ENCODE assay signal across 1 mouse cellular context in the genomic region with DNA sequence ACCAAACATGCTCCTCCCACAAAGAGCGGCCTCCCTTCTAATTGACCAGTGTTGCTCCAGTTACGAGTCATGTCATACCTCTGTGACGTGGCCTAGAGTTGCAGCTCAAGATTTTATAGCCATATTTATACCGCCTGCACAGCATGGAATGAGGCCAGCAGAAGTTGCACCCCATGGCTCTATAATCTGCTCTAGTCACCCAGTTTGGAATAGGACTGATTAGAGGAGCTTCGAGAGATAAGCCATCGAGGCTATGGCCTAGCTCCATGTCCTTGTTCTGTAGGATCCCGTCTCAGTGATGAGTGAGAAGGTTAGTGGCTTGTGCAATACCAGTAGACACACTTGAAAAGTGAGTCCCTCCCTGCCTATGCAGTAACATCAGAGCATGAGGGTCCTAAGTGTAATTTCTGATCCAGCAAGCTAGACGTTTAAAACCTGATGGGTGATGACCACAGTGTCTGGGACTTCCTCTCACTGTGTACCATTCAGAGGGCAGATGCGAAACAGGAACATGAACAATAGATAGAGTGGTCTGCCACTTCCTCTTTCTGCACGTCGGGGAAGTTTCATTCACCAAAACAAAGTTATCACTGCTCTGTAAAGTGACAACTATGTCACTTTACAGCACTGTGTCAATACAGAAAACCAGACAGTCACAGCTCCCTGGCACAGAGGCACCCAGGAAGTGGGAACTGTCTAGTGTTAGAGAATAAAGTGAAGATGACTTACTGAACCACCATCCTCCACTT.
A peak's percentile ranks its signal among the peaks of the same experiment; 100 is the strongest.
TF ChIP-seq lines count a peak whose summit lies in the region.

No protein-coding gene starts in this region.

TF ChIP-seq in MEL, 35 proteins besides CTCF, POLR2A, EP300 and RAD21 (continued from another document):
- TF ChIP-seq UBTF (IDR thresholded peaks at IDR 0.05; ENCODE audit: borderline replicate concordance, insufficient read depth, low read depth, low read length) (no peak), NRF1 (IDR thresholded peaks at IDR 0.05; ENCODE audit: insufficient read depth, low read depth, low read length, poor library complexity, severe bottlenecking) (no peak), CHD2 (IDR thresholded peaks at IDR 0.05; ENCODE audit: low read length) (no peak), GATA1 (IDR thresholded peaks at IDR 0.05; ENCODE audit: low read depth, low read length) (peak; percentile 87), POLR2AphosphoS5 (IDR thresholded peaks at IDR 0.05; ENCODE audit: borderline replicate concordance, low read depth, low read length) (no peak), MAZ (IDR thresholded peaks at IDR 0.05; ENCODE audit: low read depth, low read length) (no peak), MYB (IDR thresholded peaks at IDR 0.05; ENCODE audit: low read depth, low read length) (no peak), ZNF384 (IDR thresholded peaks at IDR 0.05; ENCODE audit: low read depth, low read length) (no peak), SIN3A (IDR thresholded peaks at IDR 0.05; ENCODE audit: low read length) (peak; percentile 91), HCFC1 (IDR thresholded peaks at IDR 0.05; ENCODE audit: low read depth, low read length) (peak; percentile 56; the same call in 1 of the 2 replicates)
TF ChIP-seq in MEL: peak in this region for 11.
